Mouse (Mus musculus): Measurements from ENCODE around the gene Aars. TPM values are rescaled to one million over a fixed set of nuclear protein-coding genes. Genes with fewer than 3 reads are reported as not detected.

The Aars gene
- 14.1 TPM for polyA plus RNA-seq (2014; fragmentation: Illumina TruSeq; extraction: RNeasy Lipid Tissue Mini Kit (QIAGEN cat#74804); ENCODE audit: low read depth, low replicate concordance)

GRCm38 (mm10) chr8:111032916-111033315 lies at the start of gene Aars:
Aars (plus strand) TSS chr8:111033144.

GRCm38 (mm10) chr8:110997547-110998531 lies 35.1 kb upstream of the Aars start, which contains the start of gene Ddx19a:
Ddx19a (minus strand) TSS chr8:110997800.

GRCm38 (mm10) chr8:111031572-111031971 lies 1.4 kb upstream of the Aars start, which contains the start of gene Ddx19b:
Ddx19b (minus strand) TSS chr8:111031751.

GRCm38 (mm10) chr8:111056158-111056663 lies 23.3 kb downstream of the Aars start, which contains the start of gene Exosc6:
Exosc6 (plus strand) TSS chr8:111056339.

GRCm38 (mm10) chr8:111092326-111092725 lies 59.4 kb downstream of the Aars start, which contains the start of gene Clec18a:
Clec18a (minus strand) TSS chr8:111092426.

GRCm38 (mm10) chr8:111093865-111094718 lies 61.1 kb downstream of the Aars start, which contains the start of gene Pdpr:
Pdpr (plus strand) TSS chr8:111094630.

Other genes starting within 250 kb of the Aars start
- gene Il34, start 227.2 kb upstream of the Aars start, polyA plus RNA-seq (2014; fragmentation: Illumina TruSeq; extraction: RNeasy Lipid Tissue Mini Kit (QIAGEN cat#74804); ENCODE audit: low read depth, low replicate concordance) = 0.32 TPM
- 13.7 TPM for gene Cog4, start 186.5 kb upstream of the Aars start, polyA plus RNA-seq (2014; fragmentation: Illumina TruSeq; extraction: RNeasy Lipid Tissue Mini Kit (QIAGEN cat#74804); ENCODE audit: low read depth, low replicate concordance)
- gene Sf3b3, start 186.4 kb upstream of the Aars start, polyA plus RNA-seq (2014; fragmentation: Illumina TruSeq; extraction: RNeasy Lipid Tissue Mini Kit (QIAGEN cat#74804); ENCODE audit: low read depth, low replicate concordance) = 21.7 TPM
- gene Fuk, start 130.7 kb upstream of the Aars start, polyA plus RNA-seq (2014; fragmentation: Illumina TruSeq; extraction: RNeasy Lipid Tissue Mini Kit (QIAGEN cat#74804); ENCODE audit: low read depth, low replicate concordance) = 1.4 TPM
- gene St3gal2, start 113.2 kb upstream of the Aars start, polyA plus RNA-seq (2014; fragmentation: Illumina TruSeq; extraction: RNeasy Lipid Tissue Mini Kit (QIAGEN cat#74804); ENCODE audit: low read depth, low replicate concordance) = 6.1 TPM
- gene Ddx19a, start 35.3 kb upstream of the Aars start, polyA plus RNA-seq (2014; fragmentation: Illumina TruSeq; extraction: RNeasy Lipid Tissue Mini Kit (QIAGEN cat#74804); ENCODE audit: low read depth, low replicate concordance) = 16.3 TPM
- 8.4 TPM for gene Ddx19b, start 1.4 kb upstream of the Aars start, polyA plus RNA-seq (2014; fragmentation: Illumina TruSeq; extraction: RNeasy Lipid Tissue Mini Kit (QIAGEN cat#74804); ENCODE audit: low read depth, low replicate concordance)
- 7.1 TPM for gene Exosc6, start 23.2 kb downstream of the Aars start, polyA plus RNA-seq (2014; fragmentation: Illumina TruSeq; extraction: RNeasy Lipid Tissue Mini Kit (QIAGEN cat#74804); ENCODE audit: low read depth, low replicate concordance)
- gene Clec18a, start 59.3 kb downstream of the Aars start, polyA plus RNA-seq (2014; fragmentation: Illumina TruSeq; extraction: RNeasy Lipid Tissue Mini Kit (QIAGEN cat#74804); ENCODE audit: low read depth, low replicate concordance) = not detected
- 41.5 TPM for gene Pdpr, start 61.5 kb downstream of the Aars start, polyA plus RNA-seq (2014; fragmentation: Illumina TruSeq; extraction: RNeasy Lipid Tissue Mini Kit (QIAGEN cat#74804); ENCODE audit: low read depth, low replicate concordance)
- gene Glg1, start 226.1 kb downstream of the Aars start, polyA plus RNA-seq (2014; fragmentation: Illumina TruSeq; extraction: RNeasy Lipid Tissue Mini Kit (QIAGEN cat#74804); ENCODE audit: low read depth, low replicate concordance) = 64.6 TPM